Mouse (Mus musculus) intestine, embryonic 14.5 days (tissue): Measurements from ENCODE around the gene Cacna1g. TPM values are rescaled to one million over a fixed set of nuclear protein-coding genes. Genes with fewer than 3 reads are reported as not detected.
A peak's percentile ranks its signal among the peaks of the same experiment; 100 is the strongest.

Experiments
- ATAC-seq: fragments of 200-750 bp; cut with Nextera tagmentation; replicated peaks from 2 replicates; pipeline ENCODE4 v1.8.0; 2017; ENCODE audit warnings: low read depth, moderate number of reproducible peaks, moderate TSS enrichment, moderate library complexity; ENCODE audit not compliant: low FRiP score, low TSS enrichment
- DNase-seq: peaks from one replicate; pipeline ENCODE4 v3.0.0-alpha.2; 2018; ENCODE audit warnings: low spot score
- H3K27ac ChIP-seq: fragments of 300-500 bp; sonication (generic); 2 replicates; pipeline ENCODE4 v1.5.1; 2014; ENCODE audit warnings: low read depth, mild to moderate bottlenecking, control low read depth
- H3K27me3 ChIP-seq: fragments of 300-500 bp; sonication (generic); replicated peaks from 2 replicates; pipeline ENCODE4 v1.6.1; 2014; ENCODE audit warnings: low read length, control low read depth; ENCODE audit not compliant: control insufficient read depth, insufficient read depth
- H3K36me3 ChIP-seq: fragments of 300-500 bp; sonication (generic); 2 replicates; pipeline ENCODE4 v1.6.1; 2014; ENCODE audit warnings: low read length, control low read depth; ENCODE audit not compliant: control insufficient read depth, insufficient read depth
- H3K4me1 ChIP-seq: fragments of 300-500 bp; sonication (generic); replicated peaks from 2 replicates; pipeline ENCODE4 v1.6.1; 2014; ENCODE audit warnings: low read length, control low read depth, mixed read lengths; ENCODE audit not compliant: control insufficient read depth, insufficient read depth
- H3K4me2 ChIP-seq: fragments of 300-500 bp; sonication (generic); 2 replicates; pipeline ENCODE4 v1.6.1; 2014; ENCODE audit warnings: low read length
- H3K4me3 ChIP-seq: fragments of 300-500 bp; sonication (generic); 2 replicates; pipeline ENCODE4 v1.5.1; 2014; ENCODE audit warnings: low read depth, low read length, control low read depth, mixed read lengths
- H3K9ac ChIP-seq: fragments of 300-500 bp; sonication (generic); 2 replicates; pipeline ENCODE4 v1.6.1; 2014; ENCODE audit warnings: mild to moderate bottlenecking, low read length
- H3K9me3 ChIP-seq: fragments of 300-500 bp; sonication (generic); 2 replicates; pipeline ENCODE4 v1.6.1; 2016; ENCODE audit warnings: low read length, control low read depth; ENCODE audit not compliant: control insufficient read depth
- WGBS: fragments of 180-500 bp; shearing (Covaris S2); extraction: QIAGEN DNeasy Blood & Tissue Kit; methylation state at CpG from one replicate; pipeline ENCODE4 v1.1.7; 2014; 5-methylcytosine and 5-hydroxymethylcytosine counted together
- polyA plus RNA-seq: library from polyadenylated mRNA; unstranded; fragments of >200 nt; fragmentation: Nextera tagmentation; extraction: Ambion mirVana; gene quantifications from 2 replicates; pipeline ENCODE4 v1.2.1, GENCODE M21; 2014

Cacna1g gene
- polyA plus RNA-seq, 1 experiment from 2014 or later, result 11.1 TPM

- ATAC-seq, result no peak
- H3K27me3 ChIP-seq, result no peaks in the 10 kb centered on the region
- 83% methylated on average over 9 of the region's 9 CpGs for WGBS
Measured at GRCm38 (mm10) chr11:94484636-94485035, 10.6 kb upstream of the Cacna1g start.

DNA sequence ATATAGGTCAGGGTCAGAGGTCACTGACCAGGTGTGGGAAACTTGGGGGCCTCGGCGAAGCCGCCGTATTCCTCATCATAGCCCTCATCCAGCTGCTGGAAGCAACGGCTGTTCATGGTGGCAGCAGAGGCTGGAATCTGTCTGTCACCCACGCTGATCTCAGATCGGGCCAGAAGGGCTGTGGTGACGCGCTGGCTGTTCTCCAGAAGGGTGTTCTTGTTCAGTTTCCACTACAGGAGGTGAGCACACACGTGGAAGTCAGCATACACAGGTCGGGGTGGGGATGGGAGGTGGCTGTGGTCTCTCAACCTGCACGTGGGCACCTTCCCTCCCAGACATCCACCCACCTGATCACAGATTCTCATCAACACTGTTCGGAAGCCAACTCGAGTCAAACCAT lies 9.9 kb upstream of the Cacna1g start:
- no peak overlapping the region for H3K4me3 ChIP-seq
- ATAC-seq, result no peak
- no peak overlapping the region for H3K4me2 ChIP-seq
- H3K4me1 ChIP-seq, result no peaks in the 10 kb centered on the region
- 82% methylated on average over 14 of the region's 14 CpGs for WGBS
- no peak overlapping the region for H3K9ac ChIP-seq
- no peaks in the 10 kb centered on the region for H3K36me3 ChIP-seq
- no peak for DNase-seq
- no peaks in the 10 kb centered on the region for H3K27me3 ChIP-seq
- H3K27ac ChIP-seq, result no peak overlapping the region
- no peaks in the 10 kb centered on the region for H3K9me3 ChIP-seq

More at GRCm38 (mm10) chr11:94484636-94485035, 10.6 kb upstream of the Cacna1g start:
- no peak overlapping the region for H3K4me3 ChIP-seq
- no peak for DNase-seq
- H3K36me3 ChIP-seq, result no peaks in the 10 kb centered on the region
- no peaks in the 10 kb centered on the region for H3K9me3 ChIP-seq
- no peak overlapping the region for H3K9ac ChIP-seq
- no peak overlapping the region for H3K4me2 ChIP-seq
- no peak overlapping the region for H3K27ac ChIP-seq
- H3K4me1 ChIP-seq, result no peaks in the 10 kb centered on the region

DNA sequence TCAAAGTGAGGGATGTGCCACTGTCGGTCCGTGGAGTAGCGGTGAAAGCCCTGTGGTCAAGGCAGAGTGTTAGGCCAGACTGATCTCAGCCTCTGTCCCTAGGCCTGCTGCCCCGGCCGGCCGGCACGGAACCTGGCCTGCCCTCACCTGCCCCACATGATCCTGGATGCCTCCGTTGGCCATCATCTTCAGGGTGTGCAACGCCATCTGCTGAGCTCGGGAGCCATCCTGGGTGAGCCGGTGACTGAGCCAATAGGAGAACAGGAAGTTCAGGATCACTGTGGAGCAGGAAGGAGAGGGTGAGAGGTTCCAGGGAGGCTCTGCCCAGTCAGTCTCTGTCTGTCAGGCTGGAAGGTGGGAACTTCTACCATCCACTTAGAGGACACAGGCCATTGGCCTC lies 9.4 kb upstream of the Cacna1g start:
- Histone ChIP-seq H3K36me3 (no peaks in the 10 kb centered on the region), H3K4me1 (no peaks in the 10 kb centered on the region), H3K9ac (no peak overlapping the region), H3K9me3 (no peaks in the 10 kb centered on the region), H3K27ac (no peak overlapping the region), H3K4me3 (no peak overlapping the region), H3K27me3 (no peaks in the 10 kb centered on the region), H3K4me2 (no peak overlapping the region)
- DNase-seq, result no peak
- ATAC-seq, result no peak
- whole genome bisulfite sequencing, result 70% methylated on average over 11 of the region's 11 CpGs

GRCm38 (mm10) chr11:94482738-94483137 lies 8.7 kb upstream of the Cacna1g start:
- H3K9ac ChIP-seq, result no peak overlapping the region
- peaks cover 3% of the 10 kb centered on the region; the same call in 1 of the 2 replicates for H3K27me3 ChIP-seq
- ATAC-seq (no peak), DNase-seq (no peak)
- H3K27ac ChIP-seq, result no peak overlapping the region
- H3K4me3 ChIP-seq, result no peak overlapping the region
- H3K9me3 ChIP-seq, result no peaks in the 10 kb centered on the region
- H3K4me1 ChIP-seq, result no peaks in the 10 kb centered on the region
- no peak overlapping the region for H3K4me2 ChIP-seq
- 89% methylated on average over 11 of the region's 11 CpGs for whole genome bisulfite sequencing
- H3K36me3 ChIP-seq, result no peaks in the 10 kb centered on the region

DNA sequence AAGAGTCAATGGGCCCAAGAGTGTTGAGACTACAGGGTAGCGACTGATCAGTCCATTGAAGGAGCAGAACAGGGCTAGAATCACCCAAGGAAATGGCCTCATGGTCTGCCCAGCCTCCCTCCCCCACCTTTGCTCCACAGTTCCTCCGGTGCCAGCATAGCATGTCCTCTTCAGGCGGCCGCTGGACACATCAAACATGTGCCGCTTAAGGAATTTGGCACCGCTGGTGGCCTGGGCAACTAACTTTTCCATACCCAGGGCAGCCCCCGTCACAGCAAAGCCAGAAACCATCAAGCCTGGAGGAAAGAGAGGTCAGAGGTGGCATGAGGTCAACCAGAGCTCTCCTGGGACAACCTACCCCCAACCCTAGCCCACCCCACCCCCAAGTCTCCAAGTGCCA lies 8.0 kb upstream of the Cacna1g start:
- Histone ChIP-seq H3K4me2 (no peak overlapping the region), H3K36me3 (no peaks in the 10 kb centered on the region), H3K27me3 (peaks cover 10% of the 10 kb centered on the region; the same call in 1 of the 2 replicates), H3K27ac (no peak overlapping the region), H3K4me3 (no peak overlapping the region), H3K9ac (no peak overlapping the region), H3K9me3 (no peaks in the 10 kb centered on the region), H3K4me1 (no peaks in the 10 kb centered on the region)
- DNase-seq (no peak), ATAC-seq (no peak)
- 91% methylated on average over 7 of the region's 7 CpGs for WGBS

- no peak for DNase-seq
- ATAC-seq, result no peak
- H3K36me3 ChIP-seq, result no peaks in the 10 kb centered on the region
- H3K9ac ChIP-seq, result no peak overlapping the region
- H3K9me3 ChIP-seq, result no peaks in the 10 kb centered on the region
- 87% methylated on average over 9 of the region's 9 CpGs for whole genome bisulfite sequencing
- no peak overlapping the region for H3K27ac ChIP-seq
- no peak overlapping the region for H3K4me2 ChIP-seq
- H3K27me3 ChIP-seq, result peaks cover 24% of the 10 kb centered on the region
- no peak overlapping the region for H3K4me3 ChIP-seq
- no peaks in the 10 kb centered on the region for H3K4me1 ChIP-seq
Measured at GRCm38 (mm10) chr11:94480382-94480781, 6.4 kb upstream of the Cacna1g start.

- Histone ChIP-seq H3K4me2 (no peak overlapping the region), H3K4me3 (no peak overlapping the region), H3K9ac (no peak overlapping the region), H3K4me1 (0 out of 2 replicates have a peak, but pooled peaks cover 8% of the 10 kb centered on the region), H3K36me3 (no peaks in the 10 kb centered on the region), H3K27ac (no peak overlapping the region), H3K9me3 (no peaks in the 10 kb centered on the region), H3K27me3 (peaks cover 42% of the 10 kb centered on the region)
- ATAC-seq (no peak), DNase-seq (no peak)
- 76% methylated on average over 6 of the region's 6 CpGs for WGBS
Measured at GRCm38 (mm10) chr11:94477651-94478050, 3.7 kb upstream of the Cacna1g start.

DNA sequence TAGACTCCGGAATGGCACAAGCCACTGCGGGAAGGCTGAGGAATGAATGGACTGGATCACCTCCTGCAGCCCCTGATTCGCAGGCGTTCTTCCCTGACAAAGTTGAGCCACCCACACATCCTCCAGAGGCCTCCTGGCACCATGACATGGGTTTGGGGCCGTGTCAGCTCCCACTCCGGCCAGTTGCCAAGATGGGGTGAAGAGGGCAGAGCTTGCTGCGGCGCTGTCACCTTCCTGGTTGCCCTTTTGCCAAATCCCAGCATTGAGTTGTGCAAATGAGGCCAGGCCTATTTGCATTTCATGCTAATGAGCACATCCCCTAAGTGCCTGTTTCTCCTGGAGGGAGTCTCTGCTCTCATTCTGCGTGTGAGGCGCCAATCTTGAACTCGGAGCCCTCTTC lies 1.7 kb upstream of the Cacna1g start:
- Histone ChIP-seq H3K9ac (no peak overlapping the region), H3K4me3 (no peak overlapping the region), H3K4me2 (no peak overlapping the region), H3K36me3 (no peaks in the 10 kb centered on the region), H3K27ac (no peak overlapping the region), H3K9me3 (no peaks in the 10 kb centered on the region), H3K4me1 (peaks cover 16% of the 10 kb centered on the region), H3K27me3 (peaks cover 53% of the 10 kb centered on the region)
- WGBS, result 16% methylated on average over 11 of the region's 11 CpGs
- ATAC-seq (no peak), DNase-seq (no peak)

GRCm38 (mm10) chr11:94474544-94474910 lies 529 bp upstream of the Cacna1g start:
- Histone ChIP-seq H3K4me2 (peak overlapping the region; percentile 61), H3K27me3 (peaks cover 53% of the 10 kb centered on the region), H3K9ac (0 out of 2 replicates have a peak overlapping the region, but pooled peaks have one; percentile 21), H3K9me3 (no peaks in the 10 kb centered on the region), H3K27ac (peak overlapping the region; percentile 69), H3K36me3 (no peaks in the 10 kb centered on the region), H3K4me1 (peaks cover 26% of the 10 kb centered on the region), H3K4me3 (peak overlapping the region; percentile 57)
- ATAC-seq (no peak), DNase-seq (no peak)
- WGBS, result 1% methylated on average over 11 of the region's 11 CpGs
